Mouse (Mus musculus) spleen, postnatal 36 days (tissue): ENCODE measurements around the gene Zfp128.
"Not testable (repeated sequence)": the region's sequence is repeated elsewhere in the genome, so short reads cannot be mapped to it uniquely, and the experiment has no call there.

Experiments used
- DNase-seq, 2 experiments: peaks; one replicate each; pipeline ENCODE4 v3.0.0; 2022; ENCODE audit warnings: low spot score in 2 of 2, mixed read lengths in 1 of 2

Gene Zfp128

GRCm38 (mm10) chr7:12880911-12881660, at the start of gene Zfp128:
Zfp128 (plus strand) TSS chr7:12881177.
- DNase-seq: peak; percentile 93 to 94

- peak; percentile 90 for DNase-seq
Observed at GRCm38 (mm10) chr7:12834162-12835120, 46.5 kb upstream of the Zfp128 start, which contains the start of gene Zfp110. Zfp110 (plus strand) TSS chr7:12834761.

GRCm38 (mm10) chr7:12835193-12835671, 45.7 kb upstream of the Zfp128 start:
- peak in 1 of 2 experiments; percentile 5 for DNase-seq

- DNase-seq: no peak
Observed at GRCm38 (mm10) chr7:12835779-12836178, 45.2 kb upstream of the Zfp128 start.

GRCm38 (mm10) chr7:12874301-12874700, 6.7 kb upstream of the Zfp128 start:
- peak; percentile 11 to 35 for DNase-seq

GRCm38 (mm10) chr7:12880036-12880435, 941 bp upstream of the Zfp128 start:
- no peak for DNase-seq

- DNase-seq: not testable (repeated sequence)
Observed at GRCm38 (mm10) chr7:12880497-12880896, 480 bp upstream of the Zfp128 start.

GRCm38 (mm10) chr7:12886563-12887266, 5.7 kb downstream of the Zfp128 start:
- no peak for DNase-seq

- no peak for DNase-seq
Observed at GRCm38 (mm10) chr7:12887585-12887984, 6.6 kb downstream of the Zfp128 start.

GRCm38 (mm10) chr7:12890928-12891327, 10.0 kb downstream of the Zfp128 start:
- no peak for DNase-seq

GRCm38 (mm10) chr7:12891334-12891733, 10.4 kb downstream of the Zfp128 start:
- no peak for DNase-seq

- DNase-seq: peak; percentile 87 to 90
Observed at GRCm38 (mm10) chr7:12897655-12898410, 16.9 kb downstream of the Zfp128 start, which contains the start of gene Zscan22. Zscan22 (plus strand) TSS chr7:12897815.

- no peak for DNase-seq
Observed at GRCm38 (mm10) chr7:12901517-12901916, 20.5 kb downstream of the Zfp128 start.

GRCm38 (mm10) chr7:12903623-12904022, 22.6 kb downstream of the Zfp128 start:
- no peak for DNase-seq

GRCm38 (mm10) chr7:12905146-12905545, 24.2 kb downstream of the Zfp128 start:
- no peak for DNase-seq

GRCm38 (mm10) chr7:12909498-12909962, 28.6 kb downstream of the Zfp128 start:
- peak; percentile 81 to 89 for DNase-seq

GRCm38 (mm10) chr7:12910181-12910668, 29.2 kb downstream of the Zfp128 start:
- DNase-seq: peak; percentile 40 to 61

GRCm38 (mm10) chr7:12913556-12913955, 32.6 kb downstream of the Zfp128 start:
- DNase-seq: no peak

GRCm38 (mm10) chr7:12920495-12920894, 39.5 kb downstream of the Zfp128 start:
- not testable (repeated sequence) for DNase-seq

- no peak for DNase-seq
Observed at GRCm38 (mm10) chr7:12921318-12921704, 40.3 kb downstream of the Zfp128 start.
